Mouse (Mus musculus): Measurements from ENCODE around the gene Gm36028. TPM values are rescaled to one million over a fixed set of nuclear protein-coding genes. Genes with fewer than 3 reads are reported as not detected.

Gm36028 gene
- total RNA-seq (2015; ENCODE audit: low replicate concordance) (not detected in 2 replicates), total RNA-seq (2017; ENCODE audit: low replicate concordance) (not detected in 2 replicates)

GRCm38 (mm10) chr16:37861029-37861428 lies at the start of gene Gm36028:
TSS of gene Gm36028 (minus strand) at chr16:37861146.
- no peak for ATAC-seq (replicated peaks; ENCODE audit: low FRiP score, poor library complexity, severe bottlenecking)

GRCm38 (mm10) chr16:37906456-37906855 lies 45.5 kb upstream of the Gm36028 start:
- no peak for ATAC-seq (replicated peaks; ENCODE audit: low FRiP score, poor library complexity, severe bottlenecking)

GRCm38 (mm10) chr16:37901318-37901717 lies 40.4 kb upstream of the Gm36028 start:
- no peak for ATAC-seq (replicated peaks; ENCODE audit: low FRiP score, poor library complexity, severe bottlenecking)

GRCm38 (mm10) chr16:37899357-37899756 lies 38.4 kb upstream of the Gm36028 start:
- ATAC-seq (replicated peaks; ENCODE audit: low FRiP score, poor library complexity, severe bottlenecking), result no peak

- no peak for ATAC-seq (replicated peaks; ENCODE audit: low FRiP score, poor library complexity, severe bottlenecking)
Measured at GRCm38 (mm10) chr16:37898790-37899189, 37.8 kb upstream of the Gm36028 start.

- no peak for ATAC-seq (replicated peaks; ENCODE audit: low FRiP score, poor library complexity, severe bottlenecking)
Measured at GRCm38 (mm10) chr16:37893942-37894341, 33.0 kb upstream of the Gm36028 start.

DNA sequence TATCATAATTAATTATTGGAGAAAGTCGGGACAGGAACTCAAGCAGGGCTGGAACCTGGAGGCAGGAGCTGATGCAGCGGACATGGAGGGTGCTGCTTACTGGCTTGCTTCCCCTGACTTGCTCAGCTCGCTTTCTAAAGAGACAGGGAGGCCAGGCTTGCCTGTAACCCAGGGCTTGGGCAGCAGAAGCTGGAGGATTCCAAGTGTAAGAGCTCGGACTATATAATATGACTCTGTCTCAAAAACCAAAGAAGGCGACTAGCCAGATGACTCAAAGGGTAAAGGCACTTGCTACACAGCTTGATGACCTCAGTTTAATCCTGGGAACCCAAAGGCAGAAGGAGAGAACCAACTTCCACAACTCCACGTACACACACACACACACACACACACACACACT lies 32.4 kb upstream of the Gm36028 start:
- no peak for ATAC-seq (replicated peaks; ENCODE audit: low FRiP score, poor library complexity, severe bottlenecking)

- ATAC-seq (replicated peaks; ENCODE audit: low FRiP score, poor library complexity, severe bottlenecking), result no peak
Measured at GRCm38 (mm10) chr16:37892667-37893066, 31.7 kb upstream of the Gm36028 start.

- ATAC-seq (replicated peaks; ENCODE audit: low FRiP score, poor library complexity, severe bottlenecking), result no peak
Measured at GRCm38 (mm10) chr16:37888986-37889385, 28.0 kb upstream of the Gm36028 start.

DNA sequence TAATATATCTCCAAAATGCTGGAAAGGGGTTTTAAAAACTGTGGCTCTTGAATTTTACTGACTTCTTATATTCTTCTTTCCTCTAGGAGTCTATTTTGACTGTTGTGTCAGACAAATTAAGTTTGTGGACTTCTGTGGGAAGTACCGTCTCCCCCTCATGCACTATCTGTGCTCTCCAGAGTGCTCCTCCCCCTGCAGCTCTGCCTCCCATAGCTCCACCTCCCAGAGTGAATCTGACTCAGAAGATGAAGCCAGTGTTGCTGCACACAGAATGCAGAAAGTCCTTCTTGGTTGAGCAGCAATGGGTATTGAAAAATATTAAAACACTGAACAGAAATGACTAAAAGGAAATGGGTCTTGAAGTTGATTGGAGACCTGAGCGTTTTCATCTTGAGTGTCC lies 20.2 kb upstream of the Gm36028 start:
- no peak for ATAC-seq (replicated peaks; ENCODE audit: low FRiP score, poor library complexity, severe bottlenecking)

DNA sequence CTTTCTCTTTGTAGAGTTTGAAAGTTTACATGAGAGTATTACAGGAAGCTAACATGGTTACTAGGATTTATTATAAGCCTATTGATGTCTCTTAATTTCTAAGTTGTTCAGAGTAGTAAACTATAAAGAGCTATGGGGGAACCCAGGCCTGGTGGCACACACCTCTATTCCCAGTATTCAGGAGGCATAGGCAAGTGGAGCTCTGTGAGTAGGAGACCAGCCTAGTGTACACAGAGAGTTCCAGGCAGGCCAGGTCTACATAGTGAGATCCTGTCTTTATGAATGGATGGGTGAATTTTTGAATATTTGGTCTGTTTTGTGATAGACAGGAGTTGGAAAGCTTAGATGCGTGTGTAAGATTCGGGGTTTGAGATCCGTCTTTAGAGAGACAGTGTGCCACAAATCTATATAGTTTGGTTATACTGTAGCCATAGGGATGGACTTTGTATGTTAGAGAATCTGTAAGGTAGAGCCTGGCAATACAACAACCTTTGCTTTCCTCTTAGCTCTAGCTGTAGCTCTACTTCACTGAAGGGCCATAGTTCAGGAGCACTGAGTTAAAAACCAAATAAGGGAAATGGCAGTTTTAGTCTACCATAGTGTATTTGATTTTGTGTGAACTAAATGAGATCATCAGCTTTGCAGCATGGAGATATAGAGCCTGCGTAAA lies 18.9 kb upstream of the Gm36028 start:
- ATAC-seq (replicated peaks; ENCODE audit: low FRiP score, poor library complexity, severe bottlenecking), result no peak

DNA sequence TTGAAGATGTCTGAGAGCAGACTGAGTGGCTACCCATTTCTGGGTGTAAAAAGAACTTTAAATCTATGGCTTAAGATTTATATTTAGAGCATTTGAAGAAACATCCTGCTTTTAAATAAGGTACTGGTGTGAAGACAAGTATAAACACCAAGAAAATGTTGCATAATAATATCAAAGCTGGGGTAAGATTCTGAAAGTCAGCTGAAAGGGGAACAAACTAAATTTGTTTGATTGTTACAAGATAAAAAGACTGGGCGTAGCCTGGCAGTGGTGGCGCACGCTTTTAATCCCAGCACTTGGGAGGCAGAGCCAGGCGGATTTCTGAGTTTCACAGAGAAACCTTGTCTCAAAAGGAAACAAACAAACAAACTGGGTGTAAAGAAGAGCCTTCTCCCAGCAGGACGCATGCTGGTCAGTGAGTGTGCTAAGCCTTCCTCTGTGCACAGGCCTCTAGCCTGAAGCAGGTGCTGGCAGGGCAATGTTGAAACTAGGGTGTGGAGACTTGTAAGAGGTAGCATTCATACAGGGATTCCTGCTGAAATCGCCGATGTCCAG lies 18.1 kb upstream of the Gm36028 start:
- ATAC-seq (replicated peaks; ENCODE audit: low FRiP score, poor library complexity, severe bottlenecking), result no peak

GRCm38 (mm10) chr16:37877406-37877805 lies 16.5 kb upstream of the Gm36028 start:
- ATAC-seq (replicated peaks; ENCODE audit: low FRiP score, poor library complexity, severe bottlenecking), result no peak

DNA sequence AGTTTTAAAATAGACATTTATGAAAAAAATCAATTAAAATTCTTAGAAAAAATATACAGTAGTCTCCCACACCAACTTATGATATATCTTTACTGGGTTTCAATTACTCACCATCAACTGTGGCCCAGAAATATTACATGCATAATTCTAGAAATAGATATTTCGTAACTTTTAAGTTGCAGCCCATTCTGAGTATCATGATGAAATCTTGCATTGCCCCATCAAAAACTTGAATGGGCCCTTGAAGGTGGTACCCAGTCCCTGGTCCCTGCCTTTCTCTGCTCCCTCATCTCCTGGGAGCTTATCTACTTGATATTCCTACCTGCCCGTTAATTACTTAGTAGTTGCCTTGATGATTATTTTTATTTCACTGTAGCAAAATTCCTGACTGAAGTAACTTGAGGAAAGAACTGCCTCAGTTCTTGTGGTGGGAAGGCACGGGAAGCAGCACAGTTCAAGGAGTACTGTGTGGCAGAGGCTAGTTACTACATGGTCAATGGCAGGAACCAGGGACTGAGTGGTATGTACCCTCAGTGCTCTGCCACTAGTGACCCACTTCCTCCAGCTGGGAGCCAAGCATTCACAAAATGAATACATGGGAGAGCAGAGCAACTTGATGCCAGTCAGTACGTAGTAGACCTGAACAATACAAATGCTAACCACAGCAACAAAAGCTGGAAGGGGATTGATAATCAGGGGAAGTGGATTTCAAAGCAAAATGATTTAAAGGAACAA lies 13.7 kb upstream of the Gm36028 start:
- ATAC-seq (replicated peaks; ENCODE audit: low FRiP score, poor library complexity, severe bottlenecking), result no peak

GRCm38 (mm10) chr16:37871112-37871715 lies 10.3 kb upstream of the Gm36028 start:
- ATAC-seq (replicated peaks; ENCODE audit: low FRiP score, poor library complexity, severe bottlenecking), result no peak

DNA sequence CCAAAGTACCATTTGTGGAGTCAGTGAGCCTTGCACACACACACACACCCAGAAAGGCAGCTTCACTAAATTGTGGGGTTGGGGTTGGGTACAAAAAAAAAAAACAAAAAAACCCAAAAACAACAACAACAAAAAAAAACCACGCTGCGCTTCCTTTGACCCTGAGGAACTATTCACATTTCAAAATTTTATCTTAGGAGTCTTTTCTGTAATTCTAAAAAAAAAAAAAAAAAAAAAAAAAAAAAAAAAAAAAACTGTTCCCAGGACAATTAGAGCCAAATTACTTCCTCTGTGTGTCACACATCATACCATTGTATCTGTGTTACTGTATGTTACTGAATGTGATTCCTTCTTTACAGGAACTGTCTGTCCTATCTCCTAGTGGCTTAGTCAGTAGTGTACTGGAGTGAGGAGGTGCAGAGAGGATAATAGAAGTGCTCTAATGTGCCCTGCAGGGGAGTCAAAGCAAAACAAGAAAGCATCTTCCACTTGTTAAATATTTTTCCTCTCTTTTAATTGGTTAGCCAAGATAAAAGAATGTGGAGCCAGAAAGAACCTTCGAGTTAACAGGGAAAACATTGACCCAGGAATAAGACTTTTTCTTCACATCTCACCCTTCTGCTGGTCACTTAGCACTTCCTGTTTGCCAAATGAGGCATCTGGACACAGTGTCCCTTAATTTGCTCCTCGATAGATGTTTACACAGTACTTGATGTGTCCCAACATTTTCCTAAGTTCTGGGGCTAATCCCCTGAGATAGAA lies 8.7 kb upstream of the Gm36028 start:
- ATAC-seq (replicated peaks; ENCODE audit: low FRiP score, poor library complexity, severe bottlenecking), result no peak

DNA sequence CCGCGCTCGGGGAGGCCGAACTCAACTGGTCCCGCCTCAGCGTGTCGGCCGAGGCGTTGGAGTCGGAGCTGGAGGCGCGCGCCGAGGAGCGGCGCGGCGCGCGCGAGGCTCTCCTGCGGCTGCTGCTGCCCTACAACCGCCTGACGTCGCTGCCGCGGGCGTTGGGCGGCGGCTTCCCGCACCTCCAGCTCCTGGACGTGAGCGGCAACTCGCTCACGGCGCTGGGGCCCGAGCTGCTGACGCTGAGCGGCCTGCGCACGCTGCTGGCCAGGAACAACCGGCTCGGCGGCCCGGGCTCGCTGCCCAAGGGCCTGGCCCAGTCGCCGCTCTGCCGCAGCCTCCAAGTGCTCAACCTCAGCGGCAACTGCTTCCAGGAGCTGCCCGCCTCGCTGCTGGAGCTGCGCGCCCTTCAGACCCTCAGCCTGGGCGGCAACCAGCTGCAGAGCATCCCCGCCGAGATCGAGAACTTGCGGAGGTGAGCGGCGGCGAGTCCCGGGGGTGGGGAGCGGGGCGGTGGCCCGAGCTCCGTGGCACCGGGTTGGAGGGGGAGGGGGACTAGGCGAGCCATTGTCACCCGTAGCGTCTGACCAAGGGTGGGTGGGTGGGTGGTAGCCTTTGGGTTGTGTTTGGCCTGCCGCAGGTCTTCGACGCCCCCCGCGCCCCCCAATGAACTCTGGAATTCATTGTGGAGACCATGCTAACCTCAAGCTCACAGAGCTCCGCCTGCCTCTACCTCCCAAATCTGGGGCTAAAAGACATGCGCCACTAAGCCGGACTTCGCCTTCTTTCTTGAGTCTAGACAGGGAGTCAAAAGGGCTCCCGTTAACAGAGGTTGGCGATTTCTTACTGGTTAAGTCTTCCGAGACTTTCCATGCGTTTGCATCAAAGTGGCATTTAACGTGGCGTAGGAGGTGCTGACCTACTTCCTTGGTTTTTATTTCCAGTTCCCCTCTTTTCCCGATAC lies 7.8 kb upstream of the Gm36028 start:
- ATAC-seq (replicated peaks; ENCODE audit: low FRiP score, poor library complexity, severe bottlenecking), result 0 out of 2 replicates have a peak, but pooled peaks have one; percentile 14

GRCm38 (mm10) chr16:37867791-37868505 lies 7.0 kb upstream of the Gm36028 start, which contains the start of gene Lrrc58:
TSS of gene Lrrc58 (plus strand) at chr16:37868389.
- ATAC-seq (replicated peaks; ENCODE audit: low FRiP score, poor library complexity, severe bottlenecking), result no peak
